Mouse (Mus musculus) CH12F3 (cell line): ENCODE results near the gene Chac1.

ENCODE experiments used
- in situ Hi-C: fragments of 300-500 bp; cut with MboI; formaldehyde crosslinking; loops from 2 replicates; pipeline ENCODE4 v1.14.3; 2020; ENCODE audit warnings: low sequenced_read_pairs

Chac1 gene

GRCm38 (mm10) chr2:119350555-119351486 lies at the start of gene Chac1:
Gene Chac1, plus strand, starts transcription at chr2:119351229.
- in situ Hi-C loops, result no loop called here

- in situ Hi-C loops, result no loop called here
Measured at GRCm38 (mm10) chr2:119302876-119303275, 48.2 kb upstream of the Chac1 start.

- in situ Hi-C loops, result no loop called here
Measured at GRCm38 (mm10) chr2:119304391-119304790, 46.6 kb upstream of the Chac1 start.

- in situ Hi-C loops, result no loop called here
Measured at GRCm38 (mm10) chr2:119304798-119305208, 46.2 kb upstream of the Chac1 start.

GRCm38 (mm10) chr2:119311544-119311943 lies 39.5 kb upstream of the Chac1 start:
- in situ Hi-C loops, result no loop called here

GRCm38 (mm10) chr2:119312380-119312958 lies 38.6 kb upstream of the Chac1 start:
- in situ Hi-C loops, result no loop called here

- in situ Hi-C loops, result no loop called here
Measured at GRCm38 (mm10) chr2:119313780-119314479, 37.1 kb upstream of the Chac1 start.

- in situ Hi-C loops, result no loop called here
Measured at GRCm38 (mm10) chr2:119314742-119315310, 36.2 kb upstream of the Chac1 start.

- in situ Hi-C loops, result no loop called here
Measured at GRCm38 (mm10) chr2:119318043-119318710, 32.9 kb upstream of the Chac1 start.

GRCm38 (mm10) chr2:119320571-119320970 lies 30.5 kb upstream of the Chac1 start:
- in situ Hi-C loops, result no loop called here

GRCm38 (mm10) chr2:119321771-119322586 lies 29.1 kb upstream of the Chac1 start:
- in situ Hi-C loops, result no loop called here

GRCm38 (mm10) chr2:119322587-119323300 lies 28.3 kb upstream of the Chac1 start:
- in situ Hi-C loops, result no loop called here

- in situ Hi-C loops, result no loop called here
Measured at GRCm38 (mm10) chr2:119323866-119324575, 27.0 kb upstream of the Chac1 start.

- in situ Hi-C loops, result no loop called here
Measured at GRCm38 (mm10) chr2:119324576-119325318, 26.3 kb upstream of the Chac1 start.

GRCm38 (mm10) chr2:119325568-119326143 lies 25.4 kb upstream of the Chac1 start, which contains the start of gene Dll4:
Gene Dll4, plus strand, starts transcription at chr2:119325784.
- in situ Hi-C loops, result no loop called here

GRCm38 (mm10) chr2:119326161-119327101 lies 24.6 kb upstream of the Chac1 start:
- in situ Hi-C loops, result no loop called here
